Mouse (Mus musculus) liver, embryonic 11.5 days (tissue): ENCODE measurements at regions not wholly inside any gene's neighbourhood (a gene's known extent, or its start where the extent isn't known, plus 50 kb on each side); places are given as distances from the start of the nearest gene placed in this dataset.
"Not testable (repeated sequence)": the region's sequence is repeated elsewhere in the genome, so short reads cannot be mapped to it uniquely, and the experiment has no call there.

Experiments used
- ATAC-seq: fragments of 200-750 bp; cut with Nextera tagmentation; replicated peaks from 2 replicates; pipeline ENCODE4 v1.8.0; 2017; ENCODE audit warnings: moderate number of reproducible peaks, mild to moderate bottlenecking, moderate TSS enrichment, moderate library complexity; ENCODE audit not compliant: low FRiP score
- DNase-seq: peaks from one replicate; pipeline ENCODE4 v3.0.0-alpha.2; 2017; ENCODE audit warnings: low spot score
- H3K27ac ChIP-seq: fragments of 300-500 bp; sonication (generic); 2 replicates; pipeline ENCODE4 v1.5.1; 2014; ENCODE audit warnings: mild to moderate bottlenecking, low read depth, low read length, control low read depth
- H3K27me3 ChIP-seq: fragments of 300-500 bp; sonication (generic); replicated peaks from 2 replicates; pipeline ENCODE4 v1.6.1; 2014; ENCODE audit warnings: low read length, mixed read lengths; ENCODE audit not compliant: control insufficient read depth, insufficient read depth
- H3K36me3 ChIP-seq: fragments of 300-500 bp; sonication (generic); 2 replicates; pipeline ENCODE4 v1.6.1; 2014; ENCODE audit warnings: mild to moderate bottlenecking, low read length, moderate library complexity, mixed read lengths; ENCODE audit not compliant: control insufficient read depth, insufficient read depth
- H3K4me1 ChIP-seq: fragments of 300-500 bp; sonication (generic); replicated peaks from 2 replicates; pipeline ENCODE4 v1.6.1; 2014; ENCODE audit warnings: low read length, mixed read lengths; ENCODE audit not compliant: control insufficient read depth, insufficient read depth
- H3K4me2 ChIP-seq: fragments of 300-500 bp; sonication (generic); 2 replicates; pipeline ENCODE4 v1.6.1; 2014; ENCODE audit warnings: mild to moderate bottlenecking, control low read depth, moderate library complexity
- H3K4me3 ChIP-seq: fragments of 300-500 bp; sonication (generic); 2 replicates; pipeline ENCODE4 v1.5.1; 2014; ENCODE audit warnings: low read depth, low read length, control low read depth
- H3K9ac ChIP-seq: fragments of 300-500 bp; sonication (generic); 2 replicates; pipeline ENCODE4 v1.6.1; 2014; ENCODE audit warnings: low read depth, low read length, control low read depth
- H3K9me3 ChIP-seq: fragments of 300-500 bp; sonication (generic); 2 replicates; pipeline ENCODE4 v1.6.1; 2016; ENCODE audit warnings: low read length, inconsistent platforms, mixed read lengths; ENCODE audit not compliant: control insufficient read depth
- WGBS: fragments of 180-500 bp; shearing (Covaris S2); extraction: QIAGEN DNeasy Blood & Tissue Kit; methylation state at CpG from one replicate; pipeline ENCODE4 v1.1.7; 2014; 5-methylcytosine and 5-hydroxymethylcytosine counted together

DNA sequence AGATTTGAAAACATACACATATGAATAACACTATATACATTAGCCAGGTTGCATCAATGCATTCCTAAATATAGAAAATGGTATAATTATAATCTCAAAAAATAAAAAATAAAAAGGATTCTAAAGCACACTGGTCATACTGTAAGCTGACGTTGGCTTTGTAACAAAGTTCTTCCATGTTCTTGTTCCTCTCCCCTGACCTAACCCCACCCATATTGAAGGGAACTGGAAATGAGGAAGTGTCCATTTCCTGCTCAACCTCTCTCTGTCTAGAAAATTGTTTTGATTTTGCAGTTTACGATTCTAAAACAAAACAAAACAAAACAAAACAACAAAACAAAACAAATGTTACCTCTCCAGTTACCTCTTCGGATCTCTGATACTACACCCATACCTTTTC lies 427.5 kb upstream of the Dab2 start:
- 66% methylated on average over 3 of the region's 3 CpGs for WGBS
- H3K9me3 ChIP-seq: no peaks in the 10 kb centered on the region
- no peaks in the 10 kb centered on the region for H3K27me3 ChIP-seq
- ATAC-seq (no peak), DNase-seq (no peak)
- no peak overlapping the region for H3K4me3 ChIP-seq
- H3K27ac ChIP-seq: no peak overlapping the region
- H3K4me1 ChIP-seq: no peaks in the 10 kb centered on the region
- H3K4me2 ChIP-seq: no peak overlapping the region
- H3K36me3 ChIP-seq: no peaks in the 10 kb centered on the region
- no peak overlapping the region for H3K9ac ChIP-seq

DNA sequence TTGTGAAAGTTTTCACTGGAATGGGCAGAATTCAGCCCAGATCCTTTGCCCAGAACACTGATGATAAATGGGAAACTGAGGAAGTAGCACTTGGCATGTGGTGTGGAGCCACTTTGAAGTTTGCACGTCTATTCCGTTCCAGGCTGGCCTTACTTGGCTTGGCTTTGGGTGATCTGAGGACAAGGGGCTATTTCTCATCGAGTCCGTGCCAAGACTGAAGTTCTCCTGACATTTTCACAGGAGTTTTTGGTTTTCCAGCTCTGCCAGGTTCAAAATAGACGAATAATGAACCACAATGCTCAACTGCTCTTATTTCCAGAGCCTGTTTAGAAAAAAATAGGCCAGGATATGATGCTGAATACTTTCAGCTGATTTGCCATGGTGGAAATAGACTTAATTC lies 421.8 kb upstream of the Dab2 start:
- ATAC-seq (no peak), DNase-seq (no peak)
- H3K27ac ChIP-seq: no peak overlapping the region
- H3K4me3 ChIP-seq: no peak overlapping the region
- H3K27me3 ChIP-seq: no peaks in the 10 kb centered on the region
- 87% methylated on average over 5 of the region's 5 CpGs for WGBS
- H3K9me3 ChIP-seq: no peaks in the 10 kb centered on the region
- H3K36me3 ChIP-seq: no peaks in the 10 kb centered on the region
- no peak overlapping the region for H3K4me2 ChIP-seq
- no peak overlapping the region for H3K9ac ChIP-seq
- H3K4me1 ChIP-seq: no peaks in the 10 kb centered on the region

DNA sequence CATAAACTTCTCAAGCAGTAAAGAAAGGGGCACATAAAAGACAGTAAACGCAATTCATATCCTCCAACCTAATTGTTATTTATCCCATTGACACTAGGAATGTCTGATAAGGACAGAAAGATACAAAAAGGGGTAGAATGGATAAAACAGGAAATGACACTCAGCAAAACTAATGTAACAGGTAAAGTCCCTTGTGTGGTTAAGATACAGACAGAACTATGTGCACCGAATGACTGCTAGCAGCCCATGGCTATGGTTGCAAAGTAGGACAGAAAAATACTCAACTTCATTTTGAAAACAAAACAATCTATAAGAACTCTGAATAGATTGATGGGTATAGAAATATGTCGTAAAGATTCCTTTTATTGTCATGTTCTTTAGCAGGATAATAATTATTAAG lies 408.4 kb upstream of the Dab2 start:
- Histone ChIP-seq H3K4me3 (no peak overlapping the region), H3K4me2 (no peak overlapping the region), H3K9ac (no peak overlapping the region), H3K9me3 (no peaks in the 10 kb centered on the region), H3K36me3 (no peaks in the 10 kb centered on the region), H3K27me3 (no peaks in the 10 kb centered on the region), H3K27ac (no peak overlapping the region), H3K4me1 (no peaks in the 10 kb centered on the region)
- 80% methylated on average over 3 of the region's 3 CpGs for WGBS
- ATAC-seq: no peak
- no peak for DNase-seq

DNA sequence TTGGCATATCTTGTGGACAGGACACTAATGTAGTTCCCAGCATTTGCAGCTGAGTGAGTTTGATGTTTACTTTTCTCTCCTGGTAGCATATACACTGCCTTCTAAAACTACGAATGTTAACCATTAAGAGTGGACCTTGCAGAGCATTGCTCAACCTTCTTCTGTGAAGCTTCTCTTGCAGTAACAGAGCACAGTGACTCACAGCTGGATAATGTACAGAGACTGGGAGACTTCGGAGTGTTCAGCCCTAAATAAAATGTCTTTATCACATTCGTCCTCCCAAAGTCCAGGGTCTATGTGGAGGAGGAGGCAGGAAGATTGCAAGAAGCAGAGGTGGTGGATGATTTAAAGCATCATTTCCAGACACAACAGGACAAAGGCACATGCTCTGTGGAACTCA lies 407.6 kb upstream of the Dab2 start:
- no peaks in the 10 kb centered on the region for H3K9me3 ChIP-seq
- no peaks in the 10 kb centered on the region for H3K4me1 ChIP-seq
- WGBS: 65% methylated on average over 3 of the region's 3 CpGs
- H3K4me3 ChIP-seq: no peak overlapping the region
- no peaks in the 10 kb centered on the region for H3K27me3 ChIP-seq
- H3K36me3 ChIP-seq: no peaks in the 10 kb centered on the region
- no peak overlapping the region for H3K4me2 ChIP-seq
- ATAC-seq (no peak), DNase-seq (no peak)
- H3K27ac ChIP-seq: no peak overlapping the region
- no peak overlapping the region for H3K9ac ChIP-seq

DNA sequence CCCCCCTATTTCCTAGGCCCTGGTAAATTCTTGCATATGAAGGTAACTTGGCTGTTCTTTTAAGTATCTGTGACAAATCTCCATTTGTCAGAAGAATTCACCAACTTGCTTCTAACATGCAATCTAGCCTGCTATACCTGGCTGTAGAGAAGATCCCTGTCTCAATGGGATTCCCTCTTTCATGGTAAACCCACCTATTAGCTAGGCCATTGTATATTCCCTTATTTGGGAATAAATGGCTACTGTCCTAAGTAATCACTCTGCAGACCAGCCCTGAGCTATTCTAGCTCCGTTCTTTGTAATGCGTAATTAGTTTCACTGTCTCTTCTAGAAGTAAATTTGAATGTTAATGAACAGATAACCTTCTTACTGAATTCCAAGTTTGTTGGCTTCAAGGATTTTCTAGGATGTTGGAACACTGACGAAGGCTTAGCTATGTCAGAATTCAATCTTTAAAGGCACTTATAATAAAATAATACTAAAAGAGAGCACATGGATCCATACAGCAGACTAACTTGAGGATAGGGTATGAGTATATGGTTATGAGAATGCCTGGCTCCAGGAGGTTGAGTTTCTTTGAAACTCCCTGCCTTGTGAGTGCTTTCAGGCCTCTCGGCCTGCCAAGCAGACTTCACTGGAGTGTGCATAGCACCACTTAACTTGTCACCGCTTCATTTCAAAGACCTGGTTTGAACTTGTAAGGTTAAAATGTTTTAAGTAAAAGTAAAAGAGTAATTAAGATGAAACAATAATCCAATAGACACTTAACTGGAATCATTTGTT lies 403.7 kb upstream of the Dab2 start:
- not testable (repeated sequence) for H3K4me3 ChIP-seq, H3K27me3 ChIP-seq, H3K4me2 ChIP-seq, DNase-seq, H3K9ac ChIP-seq, H3K9me3 ChIP-seq, H3K36me3 ChIP-seq, H3K4me1 ChIP-seq, H3K27ac ChIP-seq, ATAC-seq
- 89% methylated on average over 5 of the region's 5 CpGs for WGBS

DNA sequence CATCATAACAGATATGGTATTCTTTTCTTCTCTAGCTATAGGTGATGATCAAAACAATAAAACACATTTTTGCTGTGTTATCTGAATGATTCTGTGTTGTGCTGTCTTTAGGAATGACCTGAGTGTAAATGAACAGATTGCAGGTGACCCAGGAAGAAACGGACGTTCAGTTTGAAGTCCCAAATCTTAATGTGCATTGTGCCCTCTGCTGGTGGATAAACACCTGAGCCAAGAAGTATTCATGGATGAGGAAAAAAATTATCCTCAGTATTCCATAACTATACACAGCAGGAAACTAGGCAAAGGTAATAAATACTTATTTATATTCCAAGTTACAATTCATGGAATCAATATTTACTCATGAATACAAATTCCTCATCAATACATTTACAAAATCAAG lies 384.3 kb upstream of the Dab2 start:
- DNase-seq (no peak), ATAC-seq (no peak)
- Histone ChIP-seq H3K4me2 (no peak overlapping the region), H3K27ac (no peak overlapping the region), H3K36me3 (no peaks in the 10 kb centered on the region), H3K27me3 (no peaks in the 10 kb centered on the region), H3K4me1 (no peaks in the 10 kb centered on the region), H3K9ac (no peak overlapping the region), H3K4me3 (no peak overlapping the region), H3K9me3 (no peaks in the 10 kb centered on the region)
- WGBS: 11% methylated on average over 2 of the region's 2 CpGs

DNA sequence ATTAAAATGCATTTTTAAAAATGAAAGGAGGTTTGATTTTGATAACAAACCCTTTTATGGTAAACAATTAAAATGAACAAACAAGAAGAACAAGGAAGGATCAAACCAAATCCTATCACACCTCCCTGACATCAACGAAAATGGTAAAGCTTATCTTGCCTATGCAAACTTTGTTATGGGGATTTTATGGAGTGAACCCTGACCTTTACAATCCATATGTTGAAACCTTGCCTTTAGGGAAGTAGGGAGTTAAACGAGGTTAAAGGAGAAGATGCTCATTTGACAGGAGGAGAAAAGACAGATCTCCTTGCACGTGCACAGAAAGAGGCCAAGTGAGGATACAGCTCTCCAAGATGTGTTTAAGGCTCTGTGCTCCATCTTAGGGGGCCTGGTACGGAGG lies 379.5 kb upstream of the Dab2 start:
- H3K36me3 ChIP-seq: no peaks in the 10 kb centered on the region

DNA sequence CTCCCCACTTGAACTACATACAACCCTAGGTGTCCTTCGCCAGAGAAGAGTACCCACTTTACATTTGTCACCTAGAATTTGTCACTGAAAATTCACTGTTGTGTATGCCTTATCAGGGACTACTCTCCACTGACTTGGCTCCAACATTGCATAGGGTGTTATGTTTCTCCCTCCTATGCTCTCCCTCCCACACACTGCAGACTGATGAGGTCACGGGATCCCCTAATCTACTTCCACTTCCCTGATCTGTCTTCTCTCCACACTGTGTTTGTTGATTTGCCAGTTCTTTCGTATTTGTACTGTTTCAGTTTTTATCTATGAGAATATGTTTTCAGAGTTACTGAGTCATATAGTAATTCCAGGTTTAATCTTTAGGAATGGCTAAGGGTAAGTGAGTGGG lies 371.8 kb upstream of the Dab2 start:
- Histone ChIP-seq H3K27me3 (no peaks in the 10 kb centered on the region), H3K4me3 (no peak overlapping the region), H3K4me1 (no peaks in the 10 kb centered on the region), H3K9ac (no peak overlapping the region), H3K27ac (no peak overlapping the region), H3K36me3 (no peaks in the 10 kb centered on the region), H3K9me3 (no peaks in the 10 kb centered on the region), H3K4me2 (no peak overlapping the region)
- ATAC-seq (0 out of 2 replicates have a peak, but pooled peaks have one; percentile 20), DNase-seq (no peak)
- 50% methylated on average over 3 of the region's 3 CpGs for WGBS

More for the DNA sequence above, 379.5 kb upstream of the Dab2 start:
- no peak overlapping the region for H3K4me2 ChIP-seq
- no peak for ATAC-seq
- 31% methylated on average over 4 of the region's 4 CpGs for WGBS
- no peak for DNase-seq
- no peaks in the 10 kb centered on the region for H3K4me1 ChIP-seq
- no peaks in the 10 kb centered on the region for H3K27me3 ChIP-seq
- H3K9me3 ChIP-seq: no peaks in the 10 kb centered on the region
- H3K4me3 ChIP-seq: no peak overlapping the region
- H3K9ac ChIP-seq: no peak overlapping the region
- no peak overlapping the region for H3K27ac ChIP-seq

DNA sequence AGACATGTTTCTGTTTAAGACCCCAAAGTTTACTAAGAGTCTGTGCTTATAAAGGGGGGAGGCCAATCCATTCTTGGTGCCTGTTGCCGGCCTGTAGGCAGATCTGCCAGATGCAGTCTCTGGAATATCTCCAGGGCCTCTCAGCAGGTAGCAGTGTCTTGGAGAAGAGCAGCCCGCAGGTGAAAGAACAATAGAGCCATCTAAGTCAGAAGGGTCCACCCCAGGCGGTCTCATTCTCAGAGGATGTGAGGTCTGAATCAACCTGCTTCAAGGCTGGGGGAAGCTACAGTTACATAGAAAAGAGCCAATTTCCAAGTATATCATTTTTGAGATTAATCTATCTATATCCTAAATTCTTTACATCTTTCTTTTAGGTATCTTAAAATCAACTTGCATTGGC lies 366.0 kb upstream of the Dab2 start:
- H3K27ac ChIP-seq: no peak overlapping the region
- ATAC-seq: no peak
- no peak for DNase-seq
- H3K4me3 ChIP-seq: no peak overlapping the region
- no peak overlapping the region for H3K4me2 ChIP-seq
- no peak overlapping the region for H3K9ac ChIP-seq
- H3K4me1 ChIP-seq: no peaks in the 10 kb centered on the region
- no peaks in the 10 kb centered on the region for H3K9me3 ChIP-seq
- no peaks in the 10 kb centered on the region for H3K27me3 ChIP-seq
- WGBS: 64% methylated on average over 3 of the region's 3 CpGs
- H3K36me3 ChIP-seq: no peaks in the 10 kb centered on the region
